Mouse (Mus musculus) kidney, adult 9 months (tissue): Measurements from ENCODE around the gene Abraxas2.

Experiments
- DNase-seq: peaks from one replicate; pipeline ENCODE4 v3.0.0; 2022

The Abraxas2 gene

DNA sequence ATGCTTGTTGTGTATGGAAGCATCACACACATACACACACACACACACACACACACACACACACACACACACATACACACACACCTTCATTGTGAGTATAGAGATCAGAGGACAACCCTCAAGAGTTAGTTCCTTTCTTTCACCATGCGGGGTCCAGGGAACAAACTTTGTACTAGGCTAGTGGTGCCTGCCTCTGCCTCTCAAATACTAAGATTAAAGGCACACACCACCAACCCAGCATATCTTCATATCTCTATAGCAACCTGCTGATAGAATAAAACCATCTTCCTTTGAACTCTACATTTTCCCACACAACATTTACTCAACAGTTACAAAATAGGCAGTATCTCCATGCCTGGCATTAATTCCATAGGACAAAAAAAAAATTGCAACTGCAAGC lies 2.9 kb upstream of the Abraxas2 start:
- DNase-seq = no peak

DNA sequence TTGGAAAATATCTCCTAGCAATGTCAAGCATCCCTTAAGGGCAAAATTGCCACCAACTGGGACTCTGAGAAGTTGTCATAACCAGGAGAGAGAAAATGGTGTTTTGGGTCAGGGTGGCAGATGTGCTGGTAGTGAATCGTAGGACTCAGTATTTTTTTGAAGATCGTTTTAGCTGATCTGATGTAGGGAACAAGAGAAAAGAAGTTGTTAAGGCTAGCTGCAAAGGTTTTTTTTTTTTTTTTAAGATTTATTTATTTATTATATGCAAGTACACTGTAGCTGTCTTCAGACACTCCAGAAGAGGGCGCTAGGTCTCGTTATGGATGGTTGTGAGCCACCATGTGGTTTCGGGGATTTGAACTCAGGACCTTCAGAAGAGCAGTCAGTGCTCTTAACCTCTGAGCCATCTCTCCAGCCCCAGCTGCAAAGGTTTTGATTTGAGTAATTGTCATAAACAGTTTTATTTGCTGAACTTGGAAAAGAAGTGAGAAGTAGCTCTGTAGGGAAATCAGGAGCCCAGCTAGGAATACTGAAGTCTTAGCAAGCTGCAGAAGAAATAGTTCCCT lies 899 bp upstream of the Abraxas2 start:
- no peak for DNase-seq

DNA sequence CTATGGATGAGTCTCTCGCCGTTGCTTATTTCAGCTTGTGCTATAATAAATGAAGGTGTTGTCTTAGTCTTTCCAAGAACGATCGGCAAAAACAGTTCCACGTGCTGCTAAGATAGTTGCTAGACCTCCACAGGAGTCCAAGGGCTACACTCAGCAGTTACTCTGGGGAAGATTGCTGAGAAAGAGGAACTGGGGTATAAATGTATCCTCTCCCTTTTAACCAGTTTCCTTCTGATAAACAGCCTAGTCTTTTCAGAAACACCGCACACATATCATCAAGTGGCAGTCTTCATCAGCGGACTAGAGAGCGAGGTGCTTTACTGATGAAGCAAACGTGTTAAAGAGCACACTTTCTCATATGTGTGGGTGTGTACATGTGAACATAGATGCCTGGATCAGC lies 7.3 kb downstream of the Abraxas2 start:
- no peak for DNase-seq

DNA sequence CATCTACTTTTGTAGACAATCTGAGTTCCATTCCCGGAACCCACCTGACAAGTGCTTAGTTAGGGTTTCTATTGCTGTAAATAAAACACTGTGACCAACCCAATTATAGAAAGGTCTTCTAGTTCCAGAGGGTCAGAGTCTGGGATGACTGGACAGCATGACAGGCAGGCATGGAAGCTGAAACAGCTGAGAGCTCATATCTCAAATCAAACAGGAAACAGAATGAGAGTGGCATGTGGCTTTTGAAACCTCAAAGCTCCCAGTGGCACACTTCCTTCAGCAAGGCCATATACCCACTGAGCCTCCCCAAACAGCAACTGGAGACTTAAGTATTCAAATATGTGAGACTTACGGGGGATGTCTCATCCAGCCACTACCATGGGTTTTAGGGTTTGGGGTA lies 14.0 kb downstream of the Abraxas2 start:
- DNase-seq = no peak

DNA sequence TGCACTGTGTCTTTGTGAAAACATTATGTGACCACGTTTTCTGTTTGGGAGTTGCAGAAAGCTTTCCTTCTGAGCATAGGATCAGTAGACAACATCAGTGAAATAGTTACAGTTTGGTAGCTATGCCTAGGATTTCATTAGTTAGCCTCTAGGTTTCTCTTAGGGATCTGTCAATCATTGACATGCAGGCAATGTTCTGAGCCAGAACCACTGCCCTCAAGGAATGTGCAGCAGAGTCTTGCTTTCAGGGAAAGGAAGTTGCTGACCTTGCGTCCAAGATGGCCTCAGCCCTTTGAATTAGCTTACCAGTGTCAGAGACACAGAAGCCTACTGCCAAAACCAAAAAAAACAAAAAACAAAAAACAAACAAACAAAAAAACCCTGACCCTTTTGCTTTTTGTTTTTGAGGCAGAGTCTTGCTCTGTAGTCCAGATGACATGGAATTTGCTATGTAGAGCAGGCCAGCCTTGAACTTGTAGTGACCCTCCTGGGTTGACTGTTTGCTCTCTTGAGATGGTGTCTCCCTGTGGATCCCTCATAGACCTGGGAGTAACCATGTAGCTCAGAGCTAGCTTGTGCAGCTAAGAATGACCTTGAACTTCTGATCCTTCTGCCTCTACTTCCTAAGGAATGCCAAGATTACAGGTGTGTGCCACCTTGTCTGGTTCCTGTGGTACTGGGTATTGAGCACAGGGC lies 16.5 kb downstream of the Abraxas2 start:
- peak; percentile 92 for DNase-seq

DNA sequence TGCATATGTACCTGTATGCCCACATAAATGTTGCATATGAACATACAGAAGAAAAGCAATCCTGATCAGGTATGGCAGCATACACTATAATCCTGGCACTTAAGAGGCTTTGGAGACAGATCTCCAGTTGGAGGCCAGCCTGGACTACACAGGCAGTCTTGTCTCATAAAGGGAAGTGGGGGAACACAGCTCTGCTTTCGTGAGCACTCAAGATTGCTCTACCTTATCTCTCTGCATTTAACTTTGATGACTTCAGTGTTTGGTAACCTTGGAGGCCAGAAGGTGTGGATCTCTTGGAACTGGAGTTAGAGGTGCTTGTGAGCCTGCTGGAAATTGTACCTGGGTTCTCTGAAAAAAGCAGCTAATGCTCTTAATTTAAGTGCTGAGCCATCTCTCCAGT lies 21.3 kb downstream of the Abraxas2 start:
- DNase-seq = no peak

DNA sequence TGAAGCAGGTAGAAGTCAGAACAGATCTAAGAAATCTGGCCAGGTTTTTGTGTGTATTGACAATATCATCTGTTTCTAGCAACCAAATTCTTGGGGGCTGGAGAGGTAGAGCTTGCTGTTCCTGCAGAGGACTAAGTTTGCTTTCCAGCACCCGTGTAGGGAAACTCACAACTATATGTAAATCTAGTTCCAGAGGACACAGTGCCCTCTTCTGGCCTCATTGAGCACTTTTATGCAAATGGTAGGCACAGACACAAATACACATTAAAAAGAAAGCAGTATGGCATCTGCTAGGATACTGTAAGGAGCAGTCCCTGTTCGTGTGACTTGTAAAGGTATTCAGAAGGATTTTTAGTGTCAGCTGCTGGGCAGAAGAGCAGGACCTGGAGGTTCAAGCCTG lies 23.3 kb downstream of the Abraxas2 start:
- DNase-seq = peak; percentile 33

DNA sequence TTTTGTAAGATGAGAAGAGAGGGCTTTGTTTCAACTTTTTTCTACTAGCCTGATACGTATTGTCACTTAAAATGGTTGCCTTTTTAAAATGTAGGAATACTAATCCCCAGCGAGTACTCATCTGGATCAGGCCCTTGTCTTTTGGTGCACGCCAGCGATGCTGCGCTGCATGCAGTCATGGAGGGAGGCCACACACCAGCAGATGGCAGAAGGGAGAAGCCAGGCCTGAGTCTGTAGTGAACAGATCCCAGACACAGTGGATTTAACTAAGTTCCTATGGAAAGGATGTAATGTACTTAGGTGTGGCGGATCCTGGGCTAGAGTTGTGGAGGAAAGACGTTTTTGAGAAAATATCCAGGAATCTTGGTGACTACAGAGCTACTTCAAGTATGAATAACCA lies 25.0 kb downstream of the Abraxas2 start:
- no peak for DNase-seq

DNA sequence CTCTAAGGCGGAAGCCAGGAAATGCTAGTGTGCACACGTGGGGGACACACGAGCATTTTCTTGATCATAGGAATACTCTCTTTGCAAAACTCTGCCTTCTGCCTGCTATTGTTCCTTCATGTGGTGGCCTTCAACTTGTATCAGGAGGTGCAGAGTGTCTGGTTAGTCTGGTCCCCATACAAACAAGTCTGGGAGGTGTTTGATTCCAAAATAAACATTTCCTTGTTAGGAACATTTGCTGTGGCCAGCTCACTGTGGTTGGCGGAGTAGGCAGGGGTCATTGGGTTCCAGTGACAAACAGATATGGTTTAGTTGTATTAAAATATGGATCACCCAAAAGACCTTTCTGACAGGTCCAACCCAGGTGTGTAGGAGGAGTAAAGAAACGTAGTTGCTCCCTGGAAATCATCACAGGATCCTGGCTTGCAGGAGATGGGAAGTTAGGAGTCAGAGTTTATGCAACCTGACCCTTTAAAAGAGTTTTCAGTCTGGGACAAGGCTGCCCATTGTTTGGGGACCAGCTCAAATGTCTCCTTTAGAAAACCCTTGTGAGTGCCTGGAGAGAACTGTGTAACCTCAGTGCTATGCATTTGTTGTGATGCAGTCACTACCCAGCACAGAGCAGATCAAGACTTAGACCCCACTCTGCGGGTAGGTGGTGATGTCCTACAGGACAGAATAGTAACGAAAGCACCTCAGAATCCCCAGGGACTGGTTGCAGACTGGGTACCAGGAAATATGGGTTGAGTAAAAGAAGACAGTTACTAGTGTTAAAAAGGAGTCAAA lies 28.2 kb downstream of the Abraxas2 start:
- DNase-seq = no peak

DNA sequence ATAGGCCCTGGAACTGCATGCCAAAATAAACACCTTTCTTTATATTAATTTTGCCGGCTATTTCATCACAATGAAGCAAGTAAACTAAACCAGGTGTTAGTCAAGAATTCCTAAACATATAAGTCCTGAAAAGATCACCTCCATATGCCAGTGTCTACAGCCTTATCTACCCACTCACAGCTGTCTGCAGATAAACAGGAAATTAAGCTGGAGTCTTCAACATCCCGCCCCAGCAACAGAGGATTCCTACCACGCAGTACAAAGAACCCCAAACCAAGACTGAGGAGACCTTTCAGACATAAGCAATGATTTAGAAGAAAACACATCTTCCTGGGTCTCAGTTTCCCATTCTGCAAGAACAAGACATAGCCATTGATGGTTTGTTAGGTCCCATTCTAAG lies 29.0 kb downstream of the Abraxas2 start:
- no peak for DNase-seq

DNA sequence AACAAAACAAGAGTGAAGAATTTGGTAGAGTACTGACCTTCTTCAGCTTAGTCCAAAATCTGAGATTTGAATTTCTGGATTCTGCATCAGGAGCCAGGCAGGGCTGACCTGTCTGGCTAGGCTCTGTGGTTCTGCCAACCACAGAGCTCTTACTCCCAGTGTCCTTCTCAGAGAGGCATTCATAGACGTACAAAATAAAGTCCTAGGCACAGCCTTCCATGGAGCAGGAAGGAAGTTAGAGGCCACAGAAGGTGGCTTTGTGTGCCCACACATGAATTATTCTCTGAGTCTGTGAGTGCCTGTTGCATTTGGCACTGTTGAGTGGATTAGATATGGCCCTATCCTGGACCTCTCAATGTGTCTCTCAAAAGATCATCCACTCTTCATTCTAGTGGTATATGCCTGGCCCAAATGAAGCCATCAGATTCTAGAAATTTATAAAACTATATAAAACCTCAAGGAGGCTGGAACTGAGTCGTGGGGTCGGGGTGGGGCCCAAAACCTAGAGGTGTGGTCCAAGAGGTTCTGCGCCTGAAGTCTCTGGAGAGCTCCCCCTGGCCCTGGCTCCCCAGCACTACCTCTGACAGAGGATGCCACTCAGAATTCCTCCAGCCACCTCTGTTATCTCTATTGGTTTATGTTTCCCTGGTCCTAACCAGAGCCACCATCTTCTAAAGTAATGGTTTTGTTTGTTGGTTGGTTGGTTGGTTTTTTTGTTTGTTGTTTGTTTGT lies 29.7 kb downstream of the Abraxas2 start:
- DNase-seq = no peak

DNA sequence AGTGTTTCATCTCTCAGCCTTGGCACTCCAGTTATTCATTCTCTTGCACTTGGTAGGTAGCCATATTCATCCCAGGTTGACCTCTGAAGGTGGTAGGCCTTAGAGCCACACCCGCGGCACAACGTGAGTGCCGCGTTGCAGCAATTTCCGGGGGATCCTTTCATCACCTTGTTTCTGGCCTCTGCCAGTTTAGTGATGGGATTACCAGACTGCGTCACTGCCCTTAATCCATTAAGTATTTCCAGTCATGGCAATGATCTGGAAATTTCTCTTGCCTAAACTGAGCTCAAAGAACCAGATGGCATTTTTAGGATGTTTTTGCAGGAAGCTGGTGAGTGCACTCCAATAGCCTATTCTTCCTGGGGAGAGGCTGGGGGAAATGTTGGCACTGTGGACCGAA lies 30.7 kb downstream of the Abraxas2 start:
- DNase-seq = no peak

DNA sequence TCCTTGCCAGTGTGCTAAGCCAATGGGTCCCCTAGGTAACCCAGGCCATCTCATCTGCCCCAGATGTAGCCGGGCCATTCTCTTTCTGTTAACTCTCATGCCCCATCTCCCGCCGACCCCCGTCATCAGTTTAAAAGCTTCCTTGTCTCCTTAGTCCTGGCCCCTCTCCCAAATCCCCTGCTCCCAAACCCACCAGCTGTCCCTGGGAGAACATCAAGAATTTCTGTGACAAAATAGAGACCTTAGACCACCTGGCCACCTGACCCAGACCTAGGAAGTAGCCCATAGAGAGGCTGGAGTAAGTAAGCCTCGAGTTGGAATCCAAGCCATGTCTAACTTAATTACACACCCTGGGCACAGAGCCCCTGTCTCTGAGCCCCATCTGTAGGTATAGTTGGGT lies 31.2 kb downstream of the Abraxas2 start:
- no peak for DNase-seq

DNA sequence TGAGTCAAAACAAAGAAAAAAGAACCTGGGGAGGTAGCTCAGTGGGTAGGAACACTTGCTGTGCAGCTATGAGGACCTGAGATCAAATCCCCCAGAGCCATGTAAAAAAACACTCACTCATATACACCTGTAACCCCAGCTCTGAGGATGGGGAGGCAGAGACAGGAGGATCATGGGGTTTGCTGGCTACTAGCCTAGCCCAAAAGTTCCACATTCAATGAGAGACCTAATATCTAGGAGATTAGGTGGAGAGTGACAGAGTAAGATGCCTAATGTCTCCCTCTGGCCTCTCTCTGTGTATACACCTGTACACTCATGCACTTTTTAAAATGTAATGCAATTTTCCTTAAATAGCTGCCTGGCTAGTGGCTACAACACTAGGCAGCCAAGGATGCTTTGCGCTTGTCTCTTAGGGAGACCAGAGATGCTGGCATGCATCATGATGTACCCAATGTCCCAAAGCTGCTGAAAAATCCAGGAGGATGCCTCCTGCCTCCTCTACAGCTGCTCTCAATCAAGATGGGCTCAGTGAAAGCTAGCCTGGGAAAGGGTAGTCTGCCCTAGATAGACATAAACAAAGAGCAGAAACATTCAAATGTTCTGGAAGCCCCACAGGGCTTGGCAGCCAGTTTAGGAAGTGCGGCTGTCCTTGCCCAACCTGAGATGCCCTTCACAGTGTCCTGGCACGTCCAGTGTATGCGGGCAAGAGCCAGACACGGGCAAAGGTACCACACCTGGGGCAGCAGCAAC lies 32.7 kb downstream of the Abraxas2 start:
- DNase-seq = peak; percentile 46

DNA sequence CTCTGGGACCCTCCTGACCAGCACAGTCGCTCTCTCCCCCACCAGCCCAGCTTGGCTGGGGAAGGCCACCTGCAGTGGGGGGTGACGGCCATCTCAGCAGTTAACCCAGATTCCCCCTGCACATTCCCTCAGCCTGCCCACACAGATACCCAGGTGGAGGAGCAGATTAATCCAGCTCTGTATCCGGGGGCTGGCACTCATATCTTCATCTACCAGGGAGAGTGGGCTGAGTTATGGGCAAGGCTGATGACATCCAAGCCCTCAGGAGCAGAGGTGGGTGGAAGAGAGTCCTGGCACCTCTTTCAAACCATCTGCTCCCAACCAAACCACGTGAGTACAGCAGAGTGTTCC lies 33.3 kb downstream of the Abraxas2 start:
- no peak for DNase-seq

DNA sequence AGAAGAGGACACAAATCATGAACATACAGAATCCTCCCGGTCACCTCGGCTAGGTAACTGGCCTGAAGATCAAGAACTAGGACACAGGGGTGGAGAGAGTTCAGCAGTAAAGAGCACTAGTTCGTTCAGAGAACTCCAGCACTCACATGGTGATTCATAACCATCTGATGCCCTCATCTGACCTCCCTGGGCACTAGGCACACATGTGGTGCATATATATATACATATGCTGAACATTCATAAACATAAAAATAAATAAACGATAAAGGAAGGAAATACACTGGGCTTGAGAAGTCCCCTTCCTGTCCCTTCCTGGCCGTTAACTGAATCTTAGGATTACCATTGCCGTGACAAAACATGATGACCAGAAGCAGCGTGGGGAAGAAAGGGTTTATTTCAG lies 33.8 kb downstream of the Abraxas2 start:
- no peak for DNase-seq

DNA sequence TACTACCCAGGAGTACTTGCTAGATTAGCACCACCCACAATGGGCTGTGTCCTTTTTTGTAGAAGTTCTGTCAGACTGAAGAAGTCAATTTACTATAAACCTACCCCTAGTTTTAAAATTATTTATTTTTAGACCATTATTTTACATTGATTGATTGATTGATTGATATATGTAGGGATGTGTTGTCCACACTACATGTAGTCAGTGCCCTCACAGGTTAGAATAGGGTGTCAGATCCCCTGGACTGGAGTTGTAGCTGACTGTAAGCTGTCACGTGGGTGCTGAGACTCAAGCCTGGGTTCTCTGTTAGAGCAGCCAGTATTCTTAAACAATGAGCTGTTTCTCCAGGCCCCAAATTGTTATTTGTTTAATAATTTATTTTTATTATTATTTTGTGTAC lies 34.3 kb downstream of the Abraxas2 start:
- DNase-seq = no peak

DNA sequence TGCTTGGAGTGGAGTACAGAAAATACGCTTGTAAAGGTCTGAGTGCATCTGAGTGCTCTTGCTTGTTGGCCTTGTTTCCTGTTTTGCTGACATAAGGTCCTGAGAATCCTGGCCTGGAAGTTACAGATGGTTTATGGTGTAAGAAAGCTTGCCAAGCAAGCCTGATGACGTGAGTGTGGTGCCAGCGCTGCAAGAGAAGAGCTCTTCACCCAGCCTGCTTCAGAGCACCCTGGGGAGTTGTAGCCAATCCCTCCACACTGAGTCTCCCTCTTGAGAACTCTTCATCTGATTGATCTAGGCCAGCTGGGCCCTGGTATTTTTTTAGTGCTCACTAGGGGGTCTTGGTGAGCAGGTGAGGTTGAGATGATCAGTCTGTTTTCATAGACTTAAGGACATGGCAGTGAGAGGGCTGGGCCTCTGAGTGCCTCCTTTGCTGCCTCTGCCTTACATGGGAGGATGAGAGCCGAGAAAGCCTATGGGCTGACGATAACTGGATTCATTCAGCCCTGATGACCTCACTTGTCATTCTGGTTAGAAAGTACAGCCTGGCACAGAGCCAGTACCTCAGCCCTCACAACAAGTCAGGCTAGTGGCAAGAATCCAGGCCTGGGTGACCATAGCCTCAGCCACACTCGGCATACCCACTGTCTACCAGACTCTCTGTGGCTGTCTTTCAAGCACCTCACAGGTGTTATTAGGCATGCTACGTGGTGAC lies 36.0 kb downstream of the Abraxas2 start:
- peak; percentile 34 for DNase-seq

DNA sequence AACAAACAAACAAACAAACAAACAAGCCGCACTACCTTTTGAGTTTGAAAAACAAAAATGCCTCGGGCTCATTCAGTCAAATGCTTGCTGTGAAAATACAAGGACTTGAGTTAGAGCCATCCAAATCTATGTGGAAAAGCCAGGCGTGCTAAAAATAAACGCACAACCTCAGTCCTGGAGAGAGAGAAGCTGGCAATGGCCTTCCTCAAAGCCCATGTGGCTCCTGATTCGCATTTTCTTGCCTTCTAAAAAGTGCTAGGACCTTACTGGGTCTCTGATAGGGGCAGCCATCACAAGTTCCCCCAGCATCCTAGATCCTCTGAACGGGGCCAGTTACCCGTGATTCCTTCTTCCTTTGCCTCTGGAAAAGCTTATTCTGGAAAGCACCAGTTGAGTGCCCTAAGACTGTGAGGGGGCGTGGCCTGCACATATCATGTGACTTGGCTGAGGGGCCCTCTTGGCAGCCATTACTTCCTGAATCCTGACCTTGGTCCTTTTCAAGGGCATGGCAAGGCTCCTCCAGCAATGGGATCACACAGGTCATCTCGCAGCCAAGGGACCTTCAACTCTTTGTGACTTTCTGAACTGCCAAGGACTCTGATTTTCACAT lies 37.3 kb downstream of the Abraxas2 start:
- peak; percentile 69 for DNase-seq

DNA sequence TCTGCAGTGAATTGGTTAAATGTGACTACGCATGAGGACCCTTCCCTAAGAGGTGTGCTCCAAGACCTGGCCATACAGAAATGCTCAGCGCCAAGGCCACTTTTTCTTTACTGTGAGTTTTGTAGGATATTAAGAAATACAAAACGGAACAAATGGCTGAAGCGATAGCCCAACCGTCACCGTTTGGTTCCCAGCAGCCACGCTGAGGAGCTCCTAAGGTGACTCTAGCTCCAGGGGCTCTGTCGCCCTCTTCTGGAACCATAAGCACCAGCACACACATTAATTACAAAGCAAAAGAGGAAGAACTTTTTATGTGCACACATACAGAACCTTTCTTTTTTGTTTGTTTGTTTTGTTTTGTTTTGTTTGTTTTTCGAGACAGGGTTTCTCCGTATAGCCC lies 38.2 kb downstream of the Abraxas2 start:
- no peak for DNase-seq

DNA sequence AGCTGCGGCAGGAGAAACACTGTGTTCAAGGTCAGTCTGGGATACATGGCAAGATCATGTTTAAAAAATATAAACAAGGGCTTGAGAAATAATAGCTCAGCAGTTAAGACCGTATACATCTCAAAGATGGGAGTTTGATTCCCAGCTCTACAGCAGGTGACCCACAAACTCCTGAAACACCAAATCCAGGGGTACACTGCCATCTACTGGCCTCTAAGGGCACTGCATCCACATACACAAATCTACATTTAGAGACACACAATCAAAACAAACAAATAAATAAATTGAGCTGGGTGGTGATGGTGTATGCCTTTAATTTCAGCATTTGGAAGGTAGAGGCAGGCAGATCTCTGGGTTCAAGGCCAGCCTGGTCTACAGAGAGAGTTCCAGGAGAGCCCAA lies 39.2 kb downstream of the Abraxas2 start:
- DNase-seq = peak; percentile 52
